13 mouse cellular contexts compared by ENCODE assay signal in genomic region chr10:80242088-80242487, GRCm38 (mm10). TPM values are rescaled to one million over a fixed set of nuclear protein-coding genes. Genes with fewer than 3 reads are reported as not detected.
DNase-seq lines count a peak whose midpoint lies in the region; ATAC-seq and TF ChIP-seq lines count a peak whose summit lies in the region.
"Had no signal": no experiment of that assay in that cellular context is flagged by ENCODE, and none has a peak within 500 bp of the region (broad histone marks: within the 10 kb centered on the region; RNA-seq: fewer than 3 reads in every experiment).

No protein-coding gene starts in this region.

- peak overlapping the region; percentile 48; the same call in 1 of the 2 replicates for H3K27ac ChIP-seq in heart, postnatal 0 days (ENCODE audit: low read depth)
- H3K27ac ChIP-seq in bone marrow, adult 2 months (ENCODE audit: control insufficient read depth, insufficient read depth, low read depth, low read length, poor library complexity): peak overlapping the region; percentile 9; the same call in 1 of the 2 replicates
- H3K27ac ChIP-seq: limb, embryonic 13.5 days had no signal

- no peak for TF ChIP-seq CTCF in heart, postnatal 0 days (IDR thresholded peaks at IDR 0.05; ENCODE audit: low read depth)
- no peak for TF ChIP-seq CTCF in bone marrow, adult 2 months (IDR thresholded peaks at IDR 0.05; ENCODE audit: control insufficient read depth, insufficient read depth, low read length)

- H3K9ac ChIP-seq in heart, postnatal 0 days (replicated peaks; ENCODE audit: low read depth, low read length): no peak overlapping the region
- H3K9ac ChIP-seq: limb, embryonic 13.5 days had no signal

- DNase-seq in cerebellum, postnatal 10 days: peak; percentile 74 to 77
- no peak for DNase-seq in cerebellum, adult 8-10 months
- DNase-seq in heart, postnatal 0 days (ENCODE audit: low spot score): no peak
- DNase-seq in heart, postnatal 10 days: no peak
- no peak for DNase-seq in gastrocnemius, adult 8-10 months (ENCODE audit: low spot score in 2 of 2)
- no peak for DNase-seq in spleen, adult 12 weeks (ENCODE audit: low spot score)
- DNase-seq: B cell, adult 2 months; kidney, adult 8-10 months; lung, postnatal 14 days; thymus, postnatal 25 days had no signal

- H3K27me3 ChIP-seq in heart, postnatal 0 days (ENCODE audit: control insufficient read depth, insufficient read depth, low read length): no peaks in the 10 kb centered on the region
- H3K27me3 ChIP-seq: limb, embryonic 13.5 days had no signal

- H3K36me3 ChIP-seq in heart, postnatal 0 days (replicated peaks; ENCODE audit: control insufficient read depth, insufficient read depth, low read length): peaks cover 74% of the 10 kb centered on the region

- WGBS in heart, postnatal 0 days: 24% methylated on average over 9 of the region's 9 CpGs
- 53% methylated on average over 9 of the region's 9 CpGs for WGBS in bone marrow, adult 2 months

- peak; percentile 38 for ATAC-seq in heart, postnatal 0 days (ENCODE audit: insufficient read depth, low read depth)
- peak; percentile 56 for ATAC-seq in megakaryocyte progenitor cell, adult 5-6 weeks (replicated peaks; ENCODE audit: poor library complexity)

- TF ChIP-seq POLR2A in bone marrow, adult 2 months (IDR thresholded peaks at IDR 0.05; ENCODE audit: borderline replicate concordance, control insufficient read depth, low read depth, low read length): no peak

- TF ChIP-seq EP300 in heart, postnatal 0 days (IDR thresholded peaks at IDR 0.05; ENCODE audit: low read depth): no peak

- no peaks in the 10 kb centered on the region for H3K9me3 ChIP-seq in heart, postnatal 0 days (replicated peaks; ENCODE audit: control insufficient read depth, low read length)
- H3K9me3 ChIP-seq: limb, embryonic 13.5 days had no signal

- intact Hi-C loops in heart, postnatal 10 days (cut with DNase I): no loop called here

- no peak overlapping the region for H3K4me3 ChIP-seq in heart, postnatal 0 days (ENCODE audit: low read depth, low read length)
- H3K4me3 ChIP-seq in bone marrow, adult 2 months (replicated peaks; ENCODE audit: control insufficient read depth, low read depth, low read length): no peak overlapping the region
- H3K4me3 ChIP-seq: limb, embryonic 13.5 days had no signal

- no peak overlapping the region for H3K4me2 ChIP-seq in heart, postnatal 0 days (ENCODE audit: low read depth, low read length)
- H3K4me2 ChIP-seq: limb, embryonic 13.5 days had no signal

- peaks cover 5% of the 10 kb centered on the region; the same call in 1 of the 2 replicates for H3K4me1 ChIP-seq in heart, postnatal 0 days (ENCODE audit: control insufficient read depth, insufficient read depth)
- peaks cover 5% of the 10 kb centered on the region for H3K4me1 ChIP-seq in bone marrow, adult 2 months (ENCODE audit: control insufficient read depth, insufficient read depth, low read length)

RNA-seq across cellular contexts. Expression of gene Ndufs7, which starts 6.8 kb away (rescaled TPM):
- 838 and 847 TPM in 2 replicates for total RNA-seq in heart, postnatal 0 days (2014; rRNA removed; ENCODE audit: low replicate concordance)
- polyA plus RNA-seq in heart, postnatal 0 days (2015; fragmentation: Nextera tagmentation; extraction: Ambion mirVana): 1,203 and 1,284 TPM in 2 replicates
- total RNA-seq in heart, postnatal 10 days (2021): 100 to 1,000 TPM; 609 to 639 TPM
- polyA plus RNA-seq in bone marrow, adult 2 months (2011; ENCODE audit: insufficient read depth, insufficient read length, low replicate concordance, missing spikeins): 72.4 and 80.0 TPM in 2 replicates
- total RNA-seq in megakaryocyte progenitor cell, adult 5-6 weeks (2015): 138 and 162 TPM in 2 replicates
- 106 and 135 TPM in 2 replicates for total RNA-seq in megakaryocyte progenitor cell, adult 5-6 weeks (2017)
- total RNA-seq in gastrocnemius, adult 8-10 months (2022): 100 to 1,000 TPM; 576 to 623 (median 605) TPM

RNA-seq across cellular contexts. Expression of gene Mum1, which starts 15.9 kb away (rescaled TPM):
- total RNA-seq in heart, postnatal 0 days (2014; rRNA removed; ENCODE audit: low replicate concordance): 41.4 and 59.7 TPM in 2 replicates
- 18.4 and 22.9 TPM in 2 replicates for polyA plus RNA-seq in heart, postnatal 0 days (2015; fragmentation: Nextera tagmentation; extraction: Ambion mirVana)
- 10 to 100 TPM; 20.3 to 23.1 TPM for total RNA-seq in heart, postnatal 10 days (2021)
- polyA plus RNA-seq in bone marrow, adult 2 months (2011; ENCODE audit: insufficient read depth, insufficient read length, low replicate concordance, missing spikeins): 64.4 and 77.5 TPM in 2 replicates
- total RNA-seq in megakaryocyte progenitor cell, adult 5-6 weeks (2015): 27.6 and 30.9 TPM in 2 replicates
- 28.9 and 30.0 TPM in 2 replicates for total RNA-seq in megakaryocyte progenitor cell, adult 5-6 weeks (2017)
- total RNA-seq in gastrocnemius, adult 8-10 months (2022): 10 to 100 TPM; 12.7 to 16.9 (median 15.2) TPM

RNA-seq across cellular contexts. Expression of gene Gamt, which starts 18.7 kb away (rescaled TPM):
- total RNA-seq in heart, postnatal 0 days (2014; rRNA removed; ENCODE audit: low replicate concordance): 27.2 and 27.7 TPM in 2 replicates
- polyA plus RNA-seq in heart, postnatal 0 days (2015; fragmentation: Nextera tagmentation; extraction: Ambion mirVana): 22.8 and 25.7 TPM in 2 replicates
- total RNA-seq in heart, postnatal 10 days (2021): 10 to 100 TPM; 19.3 to 21.3 TPM
- 1.7 and 5.8 TPM in 2 replicates for polyA plus RNA-seq in bone marrow, adult 2 months (2011; ENCODE audit: insufficient read depth, insufficient read length, low replicate concordance, missing spikeins)
- 3.2 and 3.7 TPM in 2 replicates for total RNA-seq in megakaryocyte progenitor cell, adult 5-6 weeks (2015)
- total RNA-seq in megakaryocyte progenitor cell, adult 5-6 weeks (2017): 2.5 and 7.4 TPM in 2 replicates
- total RNA-seq in gastrocnemius, adult 8-10 months (2022): 10 to 100 TPM; 19.5 to 33.6 (median 33.4) TPM

RNA-seq across cellular contexts. Expression of gene Dazap1, which starts 19.2 kb away (rescaled TPM):
- total RNA-seq in heart, postnatal 0 days (2014; rRNA removed; ENCODE audit: low replicate concordance): 88.9 and 96.2 TPM in 2 replicates
- 24.8 and 30.3 TPM in 2 replicates for polyA plus RNA-seq in heart, postnatal 0 days (2015; fragmentation: Nextera tagmentation; extraction: Ambion mirVana)
- 10 to 100 TPM; 86.4 to 95.4 TPM for total RNA-seq in heart, postnatal 10 days (2021)
- polyA plus RNA-seq in bone marrow, adult 2 months (2011; ENCODE audit: insufficient read depth, insufficient read length, low replicate concordance, missing spikeins): 75.7 and 150 TPM in 2 replicates
- total RNA-seq in megakaryocyte progenitor cell, adult 5-6 weeks (2015): 55.4 and 61.6 TPM in 2 replicates
- total RNA-seq in megakaryocyte progenitor cell, adult 5-6 weeks (2017): 231 and 302 TPM in 2 replicates
- 10 to 100 TPM; 31.8 to 38.5 (median 34.6) TPM for total RNA-seq in gastrocnemius, adult 8-10 months (2022)

RNA-seq across cellular contexts. Expression of gene Rps15, which starts 50.2 kb away (rescaled TPM):
- 1,030 and 1,317 TPM in 2 replicates for total RNA-seq in heart, postnatal 0 days (2014; rRNA removed; ENCODE audit: low replicate concordance)
- polyA plus RNA-seq in heart, postnatal 0 days (2015; fragmentation: Nextera tagmentation; extraction: Ambion mirVana): 499 and 510 TPM in 2 replicates
- total RNA-seq in heart, postnatal 10 days (2021): 100 to 1,000 TPM; 859 to 871 TPM
- polyA plus RNA-seq in bone marrow, adult 2 months (2011; ENCODE audit: insufficient read depth, insufficient read length, low replicate concordance, missing spikeins): 1,765 and 2,445 TPM in 2 replicates
- total RNA-seq in megakaryocyte progenitor cell, adult 5-6 weeks (2015): 2,196 and 2,314 TPM in 2 replicates
- 2,623 and 2,987 TPM in 2 replicates for total RNA-seq in megakaryocyte progenitor cell, adult 5-6 weeks (2017)
- total RNA-seq in gastrocnemius, adult 8-10 months (2022): 100 to 1,000 TPM; 626 to 776 (median 688) TPM

Comparison
In these comparisons a context has a peak if more than half of its experiments do, and no peak if none do; other contexts are left out.
1. DNase-seq: peak in cerebellum, postnatal 10 days (2 of 2); none in cerebellum, adult 8-10 months (single experiment), heart, postnatal 0 days (single experiment), heart, postnatal 10 days (0 of 2), gastrocnemius, adult 8-10 months (0 of 2) and spleen, adult 12 weeks (single experiment).